Mouse (Mus musculus): Measurements from ENCODE around the gene Icam2. TPM values are rescaled to one million over a fixed set of nuclear protein-coding genes. Genes with fewer than 3 reads are reported as not detected.

The Icam2 gene
- polyA plus RNA-seq, 1 experiment, result 23.4 TPM

GRCm38 (mm10) chr11:106386409-106386808, 1.5 kb downstream of the Icam2 start:
- WGBS, result 56% methylated on average over 3 of the region's 3 CpGs
- TF ChIP-seq POLR2A (IDR thresholded peaks at IDR 0.05; ENCODE audit: borderline replicate concordance, control insufficient read depth, low read depth, low read length) (no peak), CTCF (IDR thresholded peaks at IDR 0.05; ENCODE audit: control insufficient read depth, insufficient read depth, low read length) (no peak)
- H3K4me1 ChIP-seq (ENCODE audit: control insufficient read depth, insufficient read depth, low read length), result peaks cover 5% of the 10 kb centered on the region
- H3K4me3 ChIP-seq (replicated peaks; ENCODE audit: control insufficient read depth, low read depth, low read length), result no peak overlapping the region
- no peak overlapping the region for H3K27ac ChIP-seq (ENCODE audit: control insufficient read depth, insufficient read depth, low read depth, low read length, poor library complexity)

- 44% methylated on average over 6 of the region's 6 CpGs for WGBS
- peaks cover 3% of the 10 kb centered on the region; the same call in 1 of the 2 replicates for H3K4me1 ChIP-seq (ENCODE audit: control insufficient read depth, insufficient read depth, low read length)
- TF ChIP-seq POLR2A (IDR thresholded peaks at IDR 0.05; ENCODE audit: borderline replicate concordance, control insufficient read depth, low read depth, low read length) (no peak), CTCF (IDR thresholded peaks at IDR 0.05; ENCODE audit: control insufficient read depth, insufficient read depth, low read length) (no peak)
- 0 out of 2 replicates have a peak overlapping the region, but pooled peaks have one; percentile 4 for H3K27ac ChIP-seq (ENCODE audit: control insufficient read depth, insufficient read depth, low read depth, low read length, poor library complexity)
- H3K4me3 ChIP-seq (replicated peaks; ENCODE audit: control insufficient read depth, low read depth, low read length), result no peak overlapping the region
Measured at GRCm38 (mm10) chr11:106383051-106383790, 4.7 kb downstream of the Icam2 start.

- H3K4me3 ChIP-seq (replicated peaks; ENCODE audit: control insufficient read depth, low read depth, low read length), result no peak overlapping the region
- peaks cover 2% of the 10 kb centered on the region; the same call in 1 of the 2 replicates for H3K4me1 ChIP-seq (ENCODE audit: control insufficient read depth, insufficient read depth, low read length)
- TF ChIP-seq CTCF (IDR thresholded peaks at IDR 0.05; ENCODE audit: control insufficient read depth, insufficient read depth, low read length) (no peak), POLR2A (IDR thresholded peaks at IDR 0.05; ENCODE audit: borderline replicate concordance, control insufficient read depth, low read depth, low read length) (no peak)
- WGBS, result 31% methylated on average over 5 of the region's 5 CpGs
- H3K27ac ChIP-seq (ENCODE audit: control insufficient read depth, insufficient read depth, low read depth, low read length, poor library complexity), result no peak overlapping the region
Measured at GRCm38 (mm10) chr11:106382424-106382823, 5.5 kb downstream of the Icam2 start.

GRCm38 (mm10) chr11:106381883-106382282, 6.0 kb downstream of the Icam2 start:
- Histone ChIP-seq H3K4me3 (replicated peaks; ENCODE audit: control insufficient read depth, low read depth, low read length) (no peak overlapping the region), H3K27ac (ENCODE audit: control insufficient read depth, insufficient read depth, low read depth, low read length, poor library complexity) (no peak overlapping the region), H3K4me1 (ENCODE audit: control insufficient read depth, insufficient read depth, low read length) (peaks cover 2% of the 10 kb centered on the region; the same call in 1 of the 2 replicates)
- WGBS, result 46% methylated on average over 7 of the region's 7 CpGs
- no peak for TF ChIP-seq POLR2A (IDR thresholded peaks at IDR 0.05; ENCODE audit: borderline replicate concordance, control insufficient read depth, low read depth, low read length)

GRCm38 (mm10) chr11:106381011-106381410, 6.9 kb downstream of the Icam2 start:
- H3K4me3 ChIP-seq (replicated peaks; ENCODE audit: control insufficient read depth, low read depth, low read length), result no peak overlapping the region
- 84% methylated on average over 11 of the region's 11 CpGs for WGBS
- H3K4me1 ChIP-seq (ENCODE audit: control insufficient read depth, insufficient read depth, low read length), result peaks cover 2% of the 10 kb centered on the region; the same call in 1 of the 2 replicates
- no peak overlapping the region for H3K27ac ChIP-seq (ENCODE audit: control insufficient read depth, insufficient read depth, low read depth, low read length, poor library complexity)
- TF ChIP-seq CTCF (IDR thresholded peaks at IDR 0.05; ENCODE audit: control insufficient read depth, insufficient read depth, low read length), result 0 out of 2 replicates have a peak, but pooled peaks have one; percentile 5
- TF ChIP-seq POLR2A (IDR thresholded peaks at IDR 0.05; ENCODE audit: borderline replicate concordance, control insufficient read depth, low read depth, low read length), result no peak

- 54% methylated on average over 5 of the region's 5 CpGs for WGBS
- Histone ChIP-seq H3K4me3 (replicated peaks; ENCODE audit: control insufficient read depth, low read depth, low read length) (no peak overlapping the region), H3K4me1 (ENCODE audit: control insufficient read depth, insufficient read depth, low read length) (no peaks in the 10 kb centered on the region), H3K27ac (ENCODE audit: control insufficient read depth, insufficient read depth, low read depth, low read length, poor library complexity) (no peak overlapping the region)
- TF ChIP-seq CTCF (IDR thresholded peaks at IDR 0.05; ENCODE audit: control insufficient read depth, insufficient read depth, low read length) (no peak), POLR2A (IDR thresholded peaks at IDR 0.05; ENCODE audit: borderline replicate concordance, control insufficient read depth, low read depth, low read length) (no peak)
Measured at GRCm38 (mm10) chr11:106374979-106375378, 12.9 kb downstream of the Icam2 start.

GRCm38 (mm10) chr11:106374559-106374958, 13.3 kb downstream of the Icam2 start:
- Histone ChIP-seq H3K4me1 (ENCODE audit: control insufficient read depth, insufficient read depth, low read length) (no peaks in the 10 kb centered on the region), H3K4me3 (replicated peaks; ENCODE audit: control insufficient read depth, low read depth, low read length) (no peak overlapping the region), H3K27ac (ENCODE audit: control insufficient read depth, insufficient read depth, low read depth, low read length, poor library complexity) (no peak overlapping the region)
- 46% methylated on average over 9 of the region's 9 CpGs for WGBS
- TF ChIP-seq POLR2A (IDR thresholded peaks at IDR 0.05; ENCODE audit: borderline replicate concordance, control insufficient read depth, low read depth, low read length) (no peak), CTCF (IDR thresholded peaks at IDR 0.05; ENCODE audit: control insufficient read depth, insufficient read depth, low read length) (no peak)

- H3K4me1 ChIP-seq (ENCODE audit: control insufficient read depth, insufficient read depth, low read length), result no peaks in the 10 kb centered on the region
- 61% methylated on average over 11 of the region's 11 CpGs for WGBS
- H3K4me3 ChIP-seq (replicated peaks; ENCODE audit: control insufficient read depth, low read depth, low read length), result no peak overlapping the region
- no peak overlapping the region for H3K27ac ChIP-seq (ENCODE audit: control insufficient read depth, insufficient read depth, low read depth, low read length, poor library complexity)
- no peak for TF ChIP-seq CTCF (IDR thresholded peaks at IDR 0.05; ENCODE audit: control insufficient read depth, insufficient read depth, low read length)
- TF ChIP-seq POLR2A (IDR thresholded peaks at IDR 0.05; ENCODE audit: borderline replicate concordance, control insufficient read depth, low read depth, low read length), result no peak
Measured at GRCm38 (mm10) chr11:106373998-106374397, 13.9 kb downstream of the Icam2 start.
